8 mouse cellular contexts compared by ENCODE assay signal in genomic region chr7:44352750-44353600, GRCm38 (mm10). TPM values are rescaled to one million over a fixed set of nuclear protein-coding genes. Genes with fewer than 3 reads are reported as not detected.
A peak's percentile ranks its signal among the peaks of the same experiment; 100 is the strongest.
DNase-seq lines count a peak whose midpoint lies in the region; ATAC-seq and TF ChIP-seq lines count a peak whose summit lies in the region.

No protein-coding gene starts in this region.

- H3K27ac ChIP-seq in kidney, adult 2 months (ENCODE audit: insufficient read depth, low read depth, low read length) = no peak overlapping the region
- H3K27ac ChIP-seq in forebrain, embryonic 11.5 days (ENCODE audit: low read depth, low read length) = no peak overlapping the region
- H3K27ac ChIP-seq in midbrain, embryonic 10.5 days (replicated peaks) = 0 out of 2 replicates have a peak overlapping the region, but pooled peaks have one; percentile 2

- 3% methylated on average over 71 of the region's 71 CpGs for WGBS in kidney, adult 2 months
- 1% methylated on average over 64 of the region's 71 CpGs for WGBS in forebrain, embryonic 11.5 days
- 2% methylated on average over 71 of the region's 71 CpGs for WGBS in midbrain, embryonic 10.5 days

- no peaks in the 10 kb centered on the region for H3K36me3 ChIP-seq in kidney, adult 2 months (ENCODE audit: control insufficient read depth, insufficient read depth, low read length)
- no peaks in the 10 kb centered on the region for H3K36me3 ChIP-seq in forebrain, embryonic 11.5 days (ENCODE audit: control insufficient read depth, insufficient read depth, low read length)
- H3K36me3 ChIP-seq in midbrain, embryonic 10.5 days = no peaks in the 10 kb centered on the region

- no peak for TF ChIP-seq CTCF in kidney, adult 2 months (conservative IDR thresholded peaks at IDR 0.05; ENCODE audit: insufficient read depth, insufficient read length, low read depth, low read length)
- TF ChIP-seq CTCF in brain, embryonic 14.5 days (IDR thresholded peaks at IDR 0.05; ENCODE audit: borderline replicate concordance, extremely low read depth, insufficient read depth, insufficient read length) = no peak

- no peak for TF ChIP-seq POLR2A in kidney, adult 2 months (IDR thresholded peaks at IDR 0.05; ENCODE audit: low read depth, low read length)
- TF ChIP-seq POLR2A in brain, embryonic 14.5 days (IDR thresholded peaks at IDR 0.05; ENCODE audit: borderline replicate concordance, extremely low read depth, insufficient read depth, insufficient read length, poor library complexity, severe bottlenecking) = no peak

- no peaks in the 10 kb centered on the region for H3K9me3 ChIP-seq in forebrain, embryonic 11.5 days (ENCODE audit: control insufficient read depth, low read length)
- H3K9me3 ChIP-seq in midbrain, embryonic 10.5 days (replicated peaks) = no peaks in the 10 kb centered on the region

- H3K4me1 ChIP-seq in kidney, adult 2 months (ENCODE audit: control insufficient read depth, insufficient read depth, low read length) = no peaks in the 10 kb centered on the region
- peaks cover 38% of the 10 kb centered on the region for H3K4me1 ChIP-seq in forebrain, embryonic 11.5 days (replicated peaks; ENCODE audit: control insufficient read depth, insufficient read depth, low read length)
- H3K4me1 ChIP-seq in midbrain, embryonic 10.5 days = peaks cover 73% of the 10 kb centered on the region

- peak overlapping the region; percentile 29 for H3K4me2 ChIP-seq in forebrain, embryonic 11.5 days (ENCODE audit: low read depth, low read length, severe bottlenecking)

- ATAC-seq in forebrain, embryonic 11.5 days (replicated peaks; ENCODE audit: low FRiP score) = no peak

- H3K9ac ChIP-seq in forebrain, embryonic 11.5 days (ENCODE audit: low read length) = no peak overlapping the region

- peaks cover 2% of the 10 kb centered on the region; the same call in 1 of the 2 replicates for H3K27me3 ChIP-seq in kidney, adult 2 months (replicated peaks; ENCODE audit: control insufficient read depth, insufficient read depth, low read length)
- peaks cover 62% of the 10 kb centered on the region for H3K27me3 ChIP-seq in forebrain, embryonic 11.5 days (ENCODE audit: control insufficient read depth, insufficient read depth, low read length)
- peaks cover 100% of the 10 kb centered on the region for H3K27me3 ChIP-seq in midbrain, embryonic 10.5 days (ENCODE audit: low read depth, poor library complexity, severe bottlenecking)

- peak; percentile 12 to 18 for DNase-seq in kidney, postnatal 4 days
- no peak for DNase-seq in kidney, adult 2 months
- DNase-seq in brain, embryonic 14.5 days (ENCODE audit: low read depth) = peak; percentile 35
- peak; percentile 73 for DNase-seq in forebrain, embryonic 11.5 days (ENCODE audit: low spot score)
- DNase-seq in midbrain, embryonic 10.5 days (ENCODE audit: low spot score) = peak; percentile 52
- DNase-seq in ovary, adult 18-20 months (ENCODE audit: low spot score) = no peak
- DNase-seq in embryo, embryonic 10.5 days (ENCODE audit: low spot score) = no peak
- DNase-seq in lung, postnatal 10 days = no peak

- H3K4me3 ChIP-seq in kidney, adult 2 months (ENCODE audit: insufficient read depth, low read depth, low read length) = no peak overlapping the region
- peak overlapping the region; percentile 14 for H3K4me3 ChIP-seq in forebrain, embryonic 11.5 days (ENCODE audit: low read depth, low read length)
- peak overlapping the region; percentile 46 for H3K4me3 ChIP-seq in midbrain, embryonic 10.5 days

RNA-seq across cellular contexts. Expression of gene Syt3, which starts 30.9 kb away (rescaled TPM):
- polyA plus RNA-seq in kidney, adult 2 months (2012; rRNA removed) = 12.0 and 12.9 TPM in 2 replicates
- 35.5 and 41.6 TPM in 2 replicates for polyA plus RNA-seq in brain, embryonic 14.5 days (2012; rRNA removed)
- 3.2 and 4.0 TPM in 2 replicates for polyA plus RNA-seq in forebrain, embryonic 11.5 days (2014; fragmentation: Nextera tagmentation; extraction: Ambion mirVana)
- 1.9 and 2.0 TPM in 2 replicates for polyA plus RNA-seq in midbrain, embryonic 10.5 days (2016; fragmentation: Nextera tagmentation; extraction: Ambion mirVana)

RNA-seq across cellular contexts. Expression of gene 1700008O03Rik, which starts 32.6 kb away (rescaled TPM):
- polyA plus RNA-seq in kidney, adult 2 months (2012; rRNA removed) = 0.69 and 0.75 TPM in 2 replicates
- 3.0 and 4.1 TPM in 2 replicates for polyA plus RNA-seq in brain, embryonic 14.5 days (2012; rRNA removed)
- 0.89 and 0.96 TPM in 2 replicates for polyA plus RNA-seq in forebrain, embryonic 11.5 days (2014; fragmentation: Nextera tagmentation; extraction: Ambion mirVana)
- polyA plus RNA-seq in midbrain, embryonic 10.5 days (2016; fragmentation: Nextera tagmentation; extraction: Ambion mirVana) = 1.7 TPM in 2 replicates

RNA-seq across cellular contexts. Expression of gene Shank1, which starts 42.9 kb away (rescaled TPM):
- polyA plus RNA-seq in kidney, adult 2 months (2012; rRNA removed) = 0.43 and 0.66 TPM in 2 replicates
- 17.2 and 63.1 TPM in 2 replicates for polyA plus RNA-seq in brain, embryonic 14.5 days (2012; rRNA removed)
- polyA plus RNA-seq in forebrain, embryonic 11.5 days (2014; fragmentation: Nextera tagmentation; extraction: Ambion mirVana) = 3.6 and 4.2 TPM in 2 replicates
- polyA plus RNA-seq in midbrain, embryonic 10.5 days (2016; fragmentation: Nextera tagmentation; extraction: Ambion mirVana) = 1.5 and 2.6 TPM in 2 replicates

RNA-seq across cellular contexts. Expression of gene Clec11a, which starts 46.3 kb away (rescaled TPM):
- 6.4 and 8.1 TPM in 2 replicates for polyA plus RNA-seq in kidney, adult 2 months (2012; rRNA removed)
- 3.2 and 3.6 TPM in 2 replicates for polyA plus RNA-seq in brain, embryonic 14.5 days (2012; rRNA removed)
- 3.2 TPM in 2 replicates for polyA plus RNA-seq in forebrain, embryonic 11.5 days (2014; fragmentation: Nextera tagmentation; extraction: Ambion mirVana)
- 2.2 and 2.4 TPM in 2 replicates for polyA plus RNA-seq in midbrain, embryonic 10.5 days (2016; fragmentation: Nextera tagmentation; extraction: Ambion mirVana)

Comparison
In these comparisons a context has a peak if more than half of its experiments do, and no peak if none do; other contexts are left out.
1. DNase-seq: peak in kidney, postnatal 4 days (2 of 2), brain, embryonic 14.5 days (single experiment), forebrain, embryonic 11.5 days (single experiment) and midbrain, embryonic 10.5 days (single experiment); none in kidney, adult 2 months (single experiment), ovary, adult 18-20 months (single experiment), embryo, embryonic 10.5 days (single experiment) and lung, postnatal 10 days (single experiment).